ENCODE assay signal across 8 mouse cellular contexts in the genomic region with DNA sequence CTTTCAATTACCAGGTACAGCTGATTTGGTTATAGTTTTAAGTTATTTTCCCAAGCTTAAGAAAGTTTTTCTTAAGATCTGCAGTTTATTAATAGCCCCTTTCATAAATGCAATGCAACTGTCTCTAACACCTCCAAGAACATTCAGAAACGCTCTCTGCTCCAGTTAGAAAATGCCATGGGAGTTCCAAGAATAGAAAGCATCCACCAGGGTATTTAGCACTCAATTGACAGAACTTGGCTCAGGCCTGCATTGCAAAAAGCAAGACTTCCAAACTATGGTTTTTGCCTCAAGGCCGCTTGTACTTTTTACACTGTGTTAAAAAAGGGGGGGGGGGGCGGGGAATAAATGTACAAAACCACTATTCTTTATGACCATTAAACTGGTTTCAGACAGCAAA. TPM values are rescaled to one million over a fixed set of nuclear protein-coding genes. Genes with fewer than 3 reads are reported as not detected.
A peak's percentile ranks its signal among the peaks of the same experiment; 100 is the strongest.
DNase-seq lines count a peak whose midpoint lies in the region; ATAC-seq lines count a peak whose summit lies in the region.

No protein-coding gene starts in this region.

- H3K27me3 ChIP-seq in kidney, embryonic 16.5 days (ENCODE audit: insufficient read depth, low read length): no peaks in the 10 kb centered on the region
- H3K27me3 ChIP-seq in embryonic facial prominence, embryonic 10.5 days (replicated peaks; ENCODE audit: low read depth, poor library complexity, severe bottlenecking): peaks cover 45% of the 10 kb centered on the region
- H3K27me3 ChIP-seq in hindbrain, embryonic 16.5 days (replicated peaks; ENCODE audit: control insufficient read depth, insufficient read depth, low read length): no peaks in the 10 kb centered on the region
- peaks cover 11% of the 10 kb centered on the region; the same call in 1 of the 2 replicates for H3K27me3 ChIP-seq in midbrain, embryonic 13.5 days

- DNase-seq in kidney, postnatal 36 days: no peak
- DNase-seq in embryonic facial prominence, embryonic 10.5 days (ENCODE audit: low spot score): no peak
- no peak for DNase-seq in adrenal gland, adult 18-20 months (ENCODE audit: low spot score in 2 of 2)
- no peak for DNase-seq in kidney, adult 11 months

- peak overlapping the region; percentile 87 for H3K4me2 ChIP-seq in kidney, embryonic 16.5 days (replicated peaks; ENCODE audit: low read depth, low read length)
- peak overlapping the region; percentile 93 for H3K4me2 ChIP-seq in hindbrain, embryonic 16.5 days (ENCODE audit: low read length)
- H3K4me2 ChIP-seq in midbrain, embryonic 13.5 days (replicated peaks): peak overlapping the region; percentile 73

- peaks cover 16% of the 10 kb centered on the region for H3K4me1 ChIP-seq in kidney, embryonic 16.5 days (ENCODE audit: insufficient read depth, low read length)
- H3K4me1 ChIP-seq in embryonic facial prominence, embryonic 10.5 days: peaks cover 18% of the 10 kb centered on the region
- H3K4me1 ChIP-seq in hindbrain, embryonic 16.5 days (ENCODE audit: control insufficient read depth, insufficient read depth, low read depth, low read length): peaks cover 9% of the 10 kb centered on the region
- H3K4me1 ChIP-seq in midbrain, embryonic 13.5 days (replicated peaks): peaks cover 30% of the 10 kb centered on the region

- H3K9me3 ChIP-seq in kidney, embryonic 16.5 days (ENCODE audit: low read length): no peaks in the 10 kb centered on the region
- no peaks in the 10 kb centered on the region for H3K9me3 ChIP-seq in embryonic facial prominence, embryonic 10.5 days
- no peaks in the 10 kb centered on the region for H3K9me3 ChIP-seq in hindbrain, embryonic 16.5 days (ENCODE audit: control insufficient read depth, low read length)
- H3K9me3 ChIP-seq in midbrain, embryonic 13.5 days: no peaks in the 10 kb centered on the region

- no peak for ATAC-seq in kidney, embryonic 16.5 days (ENCODE audit: low FRiP score, low TSS enrichment)
- ATAC-seq in hindbrain, embryonic 16.5 days: no peak
- no peak for ATAC-seq in midbrain, embryonic 13.5 days
- no peak for ATAC-seq in megakaryocyte, adult 5-6 weeks (ENCODE audit: poor library complexity, severe bottlenecking)

- no peaks in the 10 kb centered on the region for H3K36me3 ChIP-seq in kidney, embryonic 16.5 days (ENCODE audit: insufficient read depth, low read length)
- no peaks in the 10 kb centered on the region for H3K36me3 ChIP-seq in embryonic facial prominence, embryonic 10.5 days (replicated peaks)
- no peaks in the 10 kb centered on the region for H3K36me3 ChIP-seq in hindbrain, embryonic 16.5 days (ENCODE audit: control insufficient read depth, insufficient read depth, low read length)
- H3K36me3 ChIP-seq in midbrain, embryonic 13.5 days: no peaks in the 10 kb centered on the region

- peak overlapping the region; percentile 88 for H3K9ac ChIP-seq in kidney, embryonic 16.5 days (replicated peaks; ENCODE audit: low read length)
- peak overlapping the region; percentile 95; the same call in 1 of the 2 replicates for H3K9ac ChIP-seq in hindbrain, embryonic 16.5 days (ENCODE audit: low read depth, low read length)
- H3K9ac ChIP-seq in midbrain, embryonic 13.5 days (replicated peaks): no peak overlapping the region

- WGBS in kidney, embryonic 16.5 days: 38% methylated on average over 3 of the region's 3 CpGs
- WGBS in embryonic facial prominence, embryonic 10.5 days: 48% methylated on average over 3 of the region's 3 CpGs
- WGBS in hindbrain, embryonic 16.5 days: 33% methylated on average over 3 of the region's 3 CpGs
- 59% methylated on average over 3 of the region's 3 CpGs for WGBS in midbrain, embryonic 13.5 days

- H3K27ac ChIP-seq in kidney, embryonic 16.5 days (ENCODE audit: low read length): no peak overlapping the region
- H3K27ac ChIP-seq in embryonic facial prominence, embryonic 10.5 days (replicated peaks): no peak overlapping the region
- H3K27ac ChIP-seq in hindbrain, embryonic 16.5 days (ENCODE audit: low read depth, low read length): no peak overlapping the region
- peak overlapping the region; percentile 84; the same call in 1 of the 2 replicates for H3K27ac ChIP-seq in midbrain, embryonic 13.5 days

- H3K4me3 ChIP-seq in kidney, embryonic 16.5 days (ENCODE audit: low read length): peak overlapping the region; percentile 85
- H3K4me3 ChIP-seq in embryonic facial prominence, embryonic 10.5 days: peak overlapping the region; percentile 92
- H3K4me3 ChIP-seq in hindbrain, embryonic 16.5 days (ENCODE audit: low read length): peak overlapping the region; percentile 87; the same call in 1 of the 2 replicates
- peak overlapping the region; percentile 83 for H3K4me3 ChIP-seq in midbrain, embryonic 13.5 days (replicated peaks)

RNA-seq across cellular contexts. Expression of a gene that starts 0.6 kb away (rescaled TPM):
- polyA plus RNA-seq in kidney, embryonic 16.5 days (2015; fragmentation: Nextera tagmentation; extraction: Ambion mirVana): 9.8 and 10.3 TPM in 2 replicates
- 4.1 and 4.3 TPM in 2 replicates for polyA plus RNA-seq in embryonic facial prominence, embryonic 10.5 days (2016; fragmentation: Nextera tagmentation; extraction: Ambion mirVana)
- polyA plus RNA-seq in hindbrain, embryonic 16.5 days (2015; fragmentation: Nextera tagmentation; extraction: Ambion mirVana): 11.7 and 13.6 TPM in 2 replicates
- polyA plus RNA-seq in midbrain, embryonic 13.5 days (2015; fragmentation: Nextera tagmentation; extraction: Ambion mirVana): 8.7 and 9.8 TPM in 2 replicates
- total RNA-seq in megakaryocyte, adult 5-6 weeks (2015): 15.6 and 16.1 TPM in 2 replicates
- total RNA-seq in megakaryocyte, adult 5-6 weeks (2017): 6.7 and 7.2 TPM in 2 replicates
- total RNA-seq in adrenal gland, adult 18-20 months (2021): 10 to 100 TPM; 26.7 to 42.6 TPM

RNA-seq across cellular contexts. Expression of a gene that starts 4.5 kb away (rescaled TPM):
- 3.4 and 4.2 TPM in 2 replicates for polyA plus RNA-seq in kidney, embryonic 16.5 days (2015; fragmentation: Nextera tagmentation; extraction: Ambion mirVana)
- 0.31 and 0.52 TPM in 2 replicates for polyA plus RNA-seq in embryonic facial prominence, embryonic 10.5 days (2016; fragmentation: Nextera tagmentation; extraction: Ambion mirVana)
- polyA plus RNA-seq in hindbrain, embryonic 16.5 days (2015; fragmentation: Nextera tagmentation; extraction: Ambion mirVana): 1.4 and 2.1 TPM in 2 replicates
- 0.67 and 0.84 TPM in 2 replicates for polyA plus RNA-seq in midbrain, embryonic 13.5 days (2015; fragmentation: Nextera tagmentation; extraction: Ambion mirVana)
- 0.11 TPM in 1 of 2 replicates, not detected in the other for total RNA-seq in megakaryocyte, adult 5-6 weeks (2015)
- total RNA-seq in megakaryocyte, adult 5-6 weeks (2017): 0.11 TPM in 1 of 2 replicates, not detected in the other
- total RNA-seq in adrenal gland, adult 18-20 months (2021): 10 to 100 TPM in 1 of 2 experiments, 1 to 10 TPM in 1; 3.4 to 14.2 TPM

RNA-seq across cellular contexts. Expression of a gene that starts 27.0 kb away (rescaled TPM):
- 35.7 and 43.6 TPM in 2 replicates for polyA plus RNA-seq in kidney, embryonic 16.5 days (2015; fragmentation: Nextera tagmentation; extraction: Ambion mirVana)
- polyA plus RNA-seq in embryonic facial prominence, embryonic 10.5 days (2016; fragmentation: Nextera tagmentation; extraction: Ambion mirVana): 37.3 and 37.9 TPM in 2 replicates
- polyA plus RNA-seq in hindbrain, embryonic 16.5 days (2015; fragmentation: Nextera tagmentation; extraction: Ambion mirVana): 41.2 and 45.0 TPM in 2 replicates
- 51.6 and 51.9 TPM in 2 replicates for polyA plus RNA-seq in midbrain, embryonic 13.5 days (2015; fragmentation: Nextera tagmentation; extraction: Ambion mirVana)
- 25.6 and 33.3 TPM in 2 replicates for total RNA-seq in megakaryocyte, adult 5-6 weeks (2015)
- total RNA-seq in megakaryocyte, adult 5-6 weeks (2017): 28.3 and 39.9 TPM in 2 replicates
- total RNA-seq in adrenal gland, adult 18-20 months (2021): 10 to 100 TPM; 44.6 to 50.4 TPM
